10 mouse cellular contexts compared by ENCODE assay signal in the genomic region with DNA sequence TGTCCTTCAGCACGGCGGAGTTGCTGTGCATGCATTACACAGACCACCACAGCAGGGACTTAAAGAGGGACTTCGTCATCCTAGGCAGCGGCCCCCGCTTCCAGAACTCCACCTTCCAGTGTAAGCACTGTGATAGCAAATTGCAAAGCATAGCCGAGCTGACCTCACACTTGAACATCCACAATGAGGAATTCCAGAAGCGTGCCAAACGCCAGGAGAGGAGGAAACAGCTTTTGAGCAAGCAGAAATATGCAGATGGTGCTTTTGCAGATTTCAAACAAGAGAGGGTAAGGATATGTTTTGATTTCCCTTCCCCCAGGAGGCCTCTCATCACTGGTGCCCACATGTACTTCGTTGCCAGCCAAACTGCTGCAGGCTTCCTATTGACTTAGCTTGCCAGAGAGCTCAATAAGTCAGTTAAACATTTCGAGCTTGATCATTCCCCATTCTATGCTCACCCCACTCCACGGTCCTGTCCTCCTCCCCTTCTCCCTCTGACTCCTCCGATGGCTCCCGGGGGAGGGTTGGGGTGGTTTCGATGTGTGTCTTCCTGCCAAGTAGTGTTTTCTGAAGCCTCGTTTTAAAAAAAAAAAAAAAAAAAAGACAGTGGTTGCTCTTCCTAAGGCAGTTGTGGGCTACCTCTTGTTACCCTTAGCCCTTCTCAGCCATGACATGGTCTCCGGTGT.
DNase-seq lines count a peak whose midpoint lies in the region; ATAC-seq lines count a peak whose summit lies in the region.
"Had no signal": no experiment of that assay in that cellular context is flagged by ENCODE, and none has a peak within 500 bp of the region (broad histone marks: within the 10 kb centered on the region; RNA-seq: fewer than 3 reads in every experiment).

No protein-coding gene starts in this region.

- no peak for ATAC-seq in neural tube, embryonic 13.5 days (ENCODE audit: low read depth)

- no peak overlapping the region for H3K4me2 ChIP-seq in neural tube, embryonic 13.5 days
- H3K4me2 ChIP-seq: hindbrain, embryonic 13.5 days; liver, embryonic 15.5 days had no signal

- H3K27me3 ChIP-seq in neural tube, embryonic 13.5 days = no peaks in the 10 kb centered on the region
- H3K27me3 ChIP-seq: hindbrain, embryonic 13.5 days; liver, embryonic 15.5 days had no signal

- peaks cover 99% of the 10 kb centered on the region for H3K36me3 ChIP-seq in neural tube, embryonic 13.5 days
- H3K36me3 ChIP-seq: liver, embryonic 15.5 days had no signal

- no peaks in the 10 kb centered on the region for H3K9me3 ChIP-seq in neural tube, embryonic 13.5 days
- H3K9me3 ChIP-seq: hindbrain, embryonic 13.5 days; liver, embryonic 15.5 days had no signal

- DNase-seq in adrenal gland, postnatal 14 days = peak; percentile 26
- DNase-seq in adrenal gland, adult 2 months = no peak
- DNase-seq in neural tube, embryonic 10.5 days (ENCODE audit: extremely low spot score, low spot score) = no peak
- DNase-seq in lung, adult 18-20 months = peak; percentile 65 to 73
- DNase-seq in thymus, postnatal 4 days = no peak
- no peak for DNase-seq in embryo, embryonic 9.5 days (ENCODE audit: extremely low spot score)
- DNase-seq in Muller cell, postnatal 12 days (ENCODE audit: inconsistent ontology term) = no peak

- H3K4me3 ChIP-seq in neural tube, embryonic 13.5 days = no peak overlapping the region
- H3K4me3 ChIP-seq: hindbrain, embryonic 13.5 days; liver, embryonic 15.5 days had no signal

- no peak overlapping the region for H3K9ac ChIP-seq in neural tube, embryonic 13.5 days
- H3K9ac ChIP-seq: hindbrain, embryonic 13.5 days; liver, embryonic 15.5 days had no signal

- 74% methylated on average over 16 of the region's 16 CpGs for WGBS in neural tube, embryonic 13.5 days

- H3K4me1 ChIP-seq in neural tube, embryonic 13.5 days (replicated peaks) = no peaks in the 10 kb centered on the region; the same call in 1 of the 2 replicates
- H3K4me1 ChIP-seq: liver, embryonic 15.5 days had no signal

- H3K27ac ChIP-seq in neural tube, embryonic 13.5 days (replicated peaks) = peak overlapping the region; percentile 23; the same call in 1 of the 2 replicates
- H3K27ac ChIP-seq: liver, embryonic 15.5 days had no signal

Comparison
In these comparisons a context has a peak if more than half of its experiments do, and no peak if none do; other contexts are left out.
1. DNase-seq: peak in adrenal gland, postnatal 14 days (single experiment) and lung, adult 18-20 months (2 of 2); none in adrenal gland, adult 2 months (single experiment), neural tube, embryonic 10.5 days (single experiment), thymus, postnatal 4 days (single experiment), embryo, embryonic 9.5 days (single experiment) and Muller cell, postnatal 12 days (single experiment).